Mouse (Mus musculus) regulatory T cell (primary cell): ENCODE results near the gene Ifi205.
"Not testable (repeated sequence)": the region's sequence is repeated elsewhere in the genome, so short reads cannot be mapped to it uniquely, and the experiment has no call there.

Experiments
- in situ Hi-C: fragments of 300-600 bp; cut with MboI, MseI; formaldehyde crosslinking; loops from one replicate; pipeline ENCODE4 v1.15.1; 2025; ENCODE audit warnings: high pct_unique_total_duplicates

The Ifi205 gene

DNA sequence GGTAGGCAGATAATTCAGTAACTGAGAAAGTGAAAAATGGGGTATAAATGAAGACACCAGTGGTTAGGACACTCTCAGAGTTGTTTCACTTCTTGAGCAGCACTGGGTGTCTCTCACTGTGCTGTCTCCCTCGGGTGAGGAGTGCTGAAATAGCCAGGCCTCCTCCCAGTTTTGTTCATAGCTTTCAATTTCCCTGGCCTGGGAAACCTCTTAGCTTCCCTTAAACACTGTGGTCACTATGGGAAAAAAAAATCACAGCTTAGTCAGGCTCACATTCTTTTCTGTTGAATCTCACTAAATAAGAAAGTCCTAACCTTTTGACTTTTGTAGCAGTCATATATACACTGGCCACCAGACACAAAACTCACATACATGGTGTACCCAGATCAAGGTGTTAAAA is at the start of gene Ifi205:
Gene Ifi205 (minus strand): TSS at position 113 of the 400 bp plus-strand sequence.
- in situ Hi-C loops: no loop called here

DNA sequence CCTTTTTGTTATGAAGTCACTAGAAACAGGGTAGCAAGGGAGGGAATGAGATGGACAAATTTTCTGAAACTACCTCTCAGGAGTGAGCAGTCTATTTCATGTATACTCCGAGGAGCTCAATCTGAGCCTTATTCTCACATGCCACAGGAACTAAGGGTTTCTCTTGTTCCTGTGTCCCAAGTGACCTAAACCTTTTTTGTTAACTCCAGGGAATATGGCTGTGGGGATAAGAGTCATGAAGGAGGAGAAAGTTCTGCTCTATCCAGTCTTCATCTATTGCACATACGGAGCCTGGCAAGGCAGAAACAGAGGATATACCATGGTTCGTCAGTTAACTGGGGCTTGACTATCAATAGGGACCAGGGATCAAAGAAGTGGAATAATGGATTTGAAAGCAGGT is 34.7 kb upstream of the Ifi205 start, which contains the start of gene Olfr430:
Gene Olfr430 (plus strand): TSS at position 301 of the 400 bp plus-strand sequence.
- in situ Hi-C loops: no loop called here

DNA sequence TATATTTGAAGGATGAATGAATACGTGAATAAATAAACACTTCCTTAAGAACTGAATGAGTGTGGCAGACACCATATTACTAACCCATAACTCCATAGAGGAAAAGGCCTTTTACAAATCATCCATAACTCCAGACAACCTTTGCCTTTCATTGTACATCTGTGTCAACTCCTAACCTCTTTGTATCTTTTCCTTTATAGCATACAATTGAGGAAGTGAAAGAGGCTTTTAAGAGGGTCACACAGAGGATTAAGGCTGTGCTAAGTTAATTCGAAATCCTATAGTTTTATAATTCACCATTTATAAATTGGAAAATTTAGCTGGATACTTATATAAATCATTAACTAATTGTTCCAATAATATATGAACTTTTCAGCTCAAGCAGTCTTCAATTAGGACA is 23.6 kb upstream of the Ifi205 start:
- in situ Hi-C loops: no loop called here

DNA sequence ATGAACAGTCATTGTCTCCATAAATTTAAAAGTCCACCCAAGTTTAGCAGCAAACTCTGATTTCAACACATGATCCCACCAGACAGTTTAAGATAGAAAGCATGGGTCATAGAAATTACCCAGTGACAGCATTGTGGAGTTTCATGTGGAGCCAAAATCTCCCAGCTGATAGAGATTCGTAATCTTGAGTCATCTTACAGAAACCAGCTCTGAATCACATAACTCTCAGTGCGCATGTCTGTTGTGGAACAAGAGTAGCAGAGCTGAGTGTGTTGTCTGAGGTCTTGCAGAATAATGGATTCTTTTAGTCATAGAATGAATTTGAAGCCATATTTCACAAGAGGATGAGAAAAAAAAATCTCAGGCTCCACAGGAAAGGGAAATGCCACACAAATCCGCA is 21.4 kb upstream of the Ifi205 start:
- in situ Hi-C loops: no loop called here

DNA sequence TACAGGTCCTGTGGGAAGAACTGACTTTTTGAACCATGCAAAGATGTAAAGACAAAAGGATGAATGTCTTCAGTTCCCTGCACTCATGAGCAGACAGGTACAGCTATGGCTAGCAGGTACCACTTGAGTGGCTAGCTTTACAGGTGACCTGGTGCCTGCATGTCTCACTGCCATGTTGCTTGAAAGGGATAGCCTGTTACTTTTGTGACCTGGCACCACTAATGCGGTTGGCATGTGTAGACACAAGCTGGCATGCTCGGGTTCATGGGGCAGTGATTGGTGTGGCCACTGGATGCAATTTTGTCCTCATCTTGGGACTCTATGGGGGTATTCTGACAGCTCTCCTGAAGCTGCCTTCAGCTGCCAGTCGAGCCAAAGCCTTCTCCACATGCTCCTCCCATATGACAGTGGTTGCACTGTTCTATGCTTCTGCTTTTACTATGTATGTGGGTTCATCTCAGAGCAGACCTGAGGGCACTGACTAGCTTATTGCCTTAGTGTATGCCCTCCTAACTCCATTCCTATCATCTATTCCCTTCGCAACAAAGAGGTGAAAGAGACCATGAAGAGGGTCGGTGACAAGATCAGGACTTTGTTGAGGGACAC is 20.4 kb upstream of the Ifi205 start:
- in situ Hi-C loops: no loop called here

DNA sequence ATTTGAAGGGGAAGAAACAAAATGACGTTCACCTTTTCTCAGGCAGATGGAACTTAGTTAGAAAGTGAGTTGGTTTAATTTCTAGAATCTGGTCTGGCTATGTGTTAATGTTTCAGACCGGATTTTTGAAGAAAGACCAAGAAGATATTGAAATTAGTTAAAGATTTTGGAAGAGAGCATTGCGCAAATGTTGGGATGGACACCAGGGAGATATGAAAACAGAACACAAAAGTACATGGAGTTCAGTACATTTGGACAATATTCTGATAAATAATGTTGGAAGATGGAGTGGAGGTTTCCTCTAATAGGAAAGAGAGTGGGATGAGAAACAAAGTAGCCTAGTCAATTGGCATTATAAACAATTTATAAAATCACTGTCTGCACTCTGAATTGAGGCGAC is 19.9 kb upstream of the Ifi205 start:
- in situ Hi-C loops: no loop called here

DNA sequence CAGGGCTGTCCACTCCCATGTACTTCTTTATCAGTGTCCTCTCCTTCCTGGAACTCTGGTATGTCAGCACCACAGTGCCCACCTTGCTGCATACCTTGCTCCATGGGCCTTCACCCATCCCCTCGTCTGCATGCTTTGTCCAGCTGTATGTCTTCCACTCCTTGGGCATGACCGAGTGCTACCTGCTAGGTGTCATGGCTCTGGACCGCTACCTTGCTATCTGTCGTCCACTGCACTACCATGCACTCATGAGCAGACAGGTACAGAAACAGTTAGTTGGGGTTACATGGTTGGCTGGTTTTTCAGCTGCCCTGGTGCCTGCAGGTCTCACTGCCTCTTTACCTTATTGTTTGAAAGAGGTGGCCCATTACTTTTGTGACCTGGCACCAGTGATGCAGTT is 18.9 kb upstream of the Ifi205 start:
- in situ Hi-C loops: no loop called here

DNA sequence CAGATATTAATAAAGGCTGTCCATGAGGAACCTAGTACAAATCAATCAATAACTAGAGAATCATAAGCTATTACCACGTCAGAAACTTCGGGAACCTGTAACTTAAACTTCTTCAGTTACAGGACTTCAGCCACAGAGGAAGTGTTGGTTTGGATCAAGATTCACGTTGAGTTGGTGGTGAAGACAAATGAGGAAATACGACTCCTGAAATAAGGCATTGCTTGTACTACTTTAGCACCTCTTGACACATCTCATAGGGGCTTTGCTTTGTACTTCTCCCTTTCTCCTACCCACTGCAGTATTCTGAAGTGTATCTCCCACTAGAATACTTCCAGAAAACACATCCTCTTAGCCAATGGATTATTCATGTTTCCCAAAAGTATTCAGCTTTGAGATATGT is 17.7 kb upstream of the Ifi205 start:
- in situ Hi-C loops: not testable (repeated sequence)

DNA sequence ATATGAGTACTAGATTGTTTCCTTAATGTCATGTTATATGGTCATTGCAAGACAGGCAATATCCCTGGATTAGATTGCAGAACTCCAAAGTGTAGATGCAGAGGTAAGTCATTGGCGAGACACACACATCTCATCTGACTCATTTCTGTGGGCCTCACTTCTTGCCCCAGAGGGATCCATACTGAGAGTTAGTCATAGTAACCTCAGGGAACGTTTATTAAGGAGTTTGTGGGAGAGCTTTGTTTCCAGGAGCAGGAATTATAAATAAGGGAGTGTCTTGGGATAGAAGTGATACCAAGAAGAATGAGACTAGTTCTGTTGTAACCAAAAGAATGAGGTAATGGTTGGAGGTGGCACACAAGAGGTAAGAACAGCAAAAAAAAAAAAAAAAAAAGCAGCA is 17.3 kb upstream of the Ifi205 start, which contains the start of gene Olfr432:
Gene Olfr432 (plus strand): TSS at position 313 of the 400 bp plus-strand sequence.
- in situ Hi-C loops: no loop called here

DNA sequence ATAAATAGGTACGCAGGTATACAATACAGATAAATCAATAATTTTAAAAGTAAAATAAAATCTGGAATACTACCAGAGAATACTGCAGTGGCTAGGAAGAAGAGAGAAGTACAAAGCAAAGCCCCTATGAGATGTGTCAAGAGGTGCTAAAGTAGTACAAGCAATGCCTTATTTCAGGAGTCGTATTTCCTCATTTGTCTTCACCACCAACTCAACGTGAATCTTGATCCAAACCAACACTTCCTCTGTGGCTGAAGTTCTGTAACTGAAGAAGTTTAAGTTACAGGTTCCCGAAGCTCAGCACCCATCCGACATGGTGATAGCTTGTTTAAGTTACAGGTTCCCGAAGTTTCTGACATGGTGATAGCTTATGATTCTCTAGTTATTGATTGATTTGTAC is 16.6 kb upstream of the Ifi205 start:
- in situ Hi-C loops: not testable (repeated sequence)

DNA sequence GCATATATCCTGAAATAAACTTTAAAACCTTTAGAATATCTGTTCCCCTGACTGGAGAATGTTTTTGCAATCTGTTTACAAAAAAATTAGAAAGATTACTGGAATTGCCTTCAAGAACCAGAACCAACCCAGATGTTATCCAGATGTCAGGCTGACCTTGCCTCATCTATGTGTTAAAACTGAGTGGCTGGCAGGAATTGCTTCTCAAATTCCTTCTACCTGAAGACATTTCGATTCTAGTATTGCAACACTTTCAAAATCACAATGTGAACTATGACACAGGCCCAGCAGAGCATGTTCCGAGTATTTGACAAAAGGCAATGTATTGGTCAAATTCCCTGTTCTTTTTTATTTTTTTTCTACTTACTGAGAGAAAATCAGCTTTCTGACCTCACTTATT is 12.8 kb upstream of the Ifi205 start:
- in situ Hi-C loops: no loop called here

DNA sequence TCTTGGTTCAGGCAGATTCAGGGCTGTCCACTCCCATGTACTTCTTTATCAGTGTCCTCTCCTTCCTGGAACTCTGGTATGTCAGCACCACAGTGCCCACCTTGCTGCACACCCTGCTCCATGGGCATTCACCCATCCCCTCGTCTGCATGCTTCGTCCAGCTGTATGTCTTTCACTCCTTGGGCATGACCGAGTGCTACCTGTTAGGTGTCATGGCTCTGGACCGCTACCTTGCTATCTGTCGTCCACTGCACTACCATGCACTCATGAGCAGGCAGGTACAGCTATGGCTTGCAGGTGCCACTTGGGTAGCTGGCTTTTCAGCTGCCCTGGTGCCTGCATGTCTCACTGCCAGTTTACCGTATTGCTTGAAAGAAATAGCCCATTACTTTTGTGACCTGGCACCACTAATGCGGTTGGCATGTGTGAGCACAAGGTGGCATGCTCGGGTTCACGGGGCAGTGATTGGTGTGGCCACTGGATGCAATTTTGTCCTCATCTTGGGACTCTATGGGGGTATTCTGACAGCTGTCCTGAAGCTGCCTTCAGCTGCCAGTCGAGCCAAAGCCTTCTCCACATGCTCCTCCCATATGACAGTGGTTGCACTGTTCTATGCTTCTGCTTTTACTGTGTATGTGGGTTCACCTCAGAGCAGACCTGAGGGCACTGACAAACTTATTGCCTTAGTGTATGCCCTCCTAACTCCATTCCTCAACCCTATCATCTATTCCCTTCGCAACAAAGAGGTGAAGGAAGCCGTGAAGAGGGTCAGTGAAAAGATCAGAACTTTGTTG is 10.7 kb upstream of the Ifi205 start:
- in situ Hi-C loops: not testable (repeated sequence)

DNA sequence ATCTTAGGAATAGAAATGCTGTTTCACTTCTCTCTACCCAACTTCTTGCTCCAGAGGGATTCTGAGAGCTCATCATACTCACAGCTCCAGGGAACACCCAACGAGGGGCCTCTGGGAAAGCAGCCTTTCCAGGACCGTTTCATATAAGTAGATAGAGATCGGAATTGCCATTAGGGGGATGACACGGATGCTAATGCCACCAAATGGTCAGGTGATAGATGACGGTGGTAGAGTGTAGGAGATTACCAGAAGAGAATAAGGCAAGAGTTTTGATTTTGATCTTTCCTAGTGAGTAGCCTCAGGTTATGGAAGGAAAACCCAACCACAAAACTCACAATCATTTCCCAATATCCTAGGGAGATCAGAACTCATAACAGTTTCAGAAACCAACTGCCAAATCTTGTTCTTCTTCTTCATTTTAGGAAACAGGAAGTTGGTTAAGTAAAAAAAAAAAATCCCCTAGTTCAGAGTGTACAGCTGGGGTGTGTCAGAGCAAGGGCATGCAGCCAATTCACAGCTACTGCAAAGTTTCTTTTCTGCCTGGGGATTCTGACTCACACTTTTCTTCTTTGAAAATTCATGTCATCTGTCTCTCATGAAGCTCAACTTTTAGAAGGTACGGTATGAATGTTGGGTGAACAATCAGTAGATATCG is 9.0 kb upstream of the Ifi205 start, which contains the start of gene Olfr433:
Gene Olfr433 (plus strand): TSS at position 183 of the 655 bp plus-strand sequence.
- in situ Hi-C loops: no loop called here

DNA sequence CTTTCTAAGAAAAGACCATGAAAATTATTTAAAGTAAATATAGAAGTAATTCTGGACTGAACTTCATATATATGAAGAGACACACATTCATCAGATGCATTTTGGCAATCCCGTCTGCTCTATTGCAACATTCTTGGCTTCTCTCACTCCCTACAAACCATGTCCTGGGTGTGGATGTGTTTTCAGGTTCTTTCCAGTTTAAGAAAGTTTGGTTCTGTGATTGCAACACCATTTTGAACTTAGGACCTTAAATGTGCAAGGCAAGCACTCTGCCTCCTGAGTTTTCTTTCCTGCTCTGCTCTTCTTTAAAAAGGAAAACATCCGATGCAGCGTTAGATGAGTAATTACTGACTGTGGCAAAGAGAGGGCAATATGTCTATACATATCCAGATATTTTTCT is 6.9 kb upstream of the Ifi205 start:
- in situ Hi-C loops: no loop called here

DNA sequence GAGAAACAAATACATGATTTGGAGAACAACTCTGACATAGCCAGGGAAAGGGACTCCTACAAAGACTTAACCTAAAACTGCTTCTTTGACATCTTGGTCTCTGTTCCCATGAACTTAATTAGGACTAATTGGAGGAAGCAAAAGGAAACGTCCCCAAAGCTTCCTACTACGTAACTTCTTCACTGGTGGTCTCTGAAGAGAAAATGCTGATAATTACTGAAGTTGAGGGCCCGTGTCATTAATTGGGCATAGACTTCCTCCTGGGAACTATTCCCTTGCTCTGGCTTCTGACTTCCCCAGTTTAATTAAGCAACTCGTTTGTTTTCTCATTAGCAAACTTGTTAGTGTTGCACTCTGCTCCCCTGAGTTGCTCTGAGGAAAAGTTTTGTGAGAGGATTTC is 4.2 kb upstream of the Ifi205 start:
- in situ Hi-C loops: no loop called here

DNA sequence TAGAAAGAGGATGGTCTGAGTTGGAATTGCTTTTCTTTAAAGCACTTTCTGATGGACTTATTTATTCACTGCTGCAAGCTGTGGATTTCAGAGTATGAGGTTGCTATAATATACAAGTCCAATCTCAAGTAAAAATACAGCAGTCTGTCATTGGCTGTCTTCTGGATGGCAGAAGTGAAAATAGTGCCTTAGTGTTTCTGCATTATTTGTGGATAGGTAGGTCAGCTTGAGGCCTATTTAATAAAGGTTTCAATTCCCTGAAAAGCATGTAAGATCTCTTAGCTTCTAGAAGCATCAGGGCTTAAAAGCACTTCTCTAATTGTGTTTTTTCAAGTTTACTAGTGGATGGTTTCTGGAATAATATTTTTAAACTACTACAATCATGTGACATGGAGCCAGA is 24.6 kb downstream of the Ifi205 start:
- in situ Hi-C loops: loop anchor here (5.0 kb wide), 1 partner anchor 115 kb away; no protein-coding TSS in a partner anchor

DNA sequence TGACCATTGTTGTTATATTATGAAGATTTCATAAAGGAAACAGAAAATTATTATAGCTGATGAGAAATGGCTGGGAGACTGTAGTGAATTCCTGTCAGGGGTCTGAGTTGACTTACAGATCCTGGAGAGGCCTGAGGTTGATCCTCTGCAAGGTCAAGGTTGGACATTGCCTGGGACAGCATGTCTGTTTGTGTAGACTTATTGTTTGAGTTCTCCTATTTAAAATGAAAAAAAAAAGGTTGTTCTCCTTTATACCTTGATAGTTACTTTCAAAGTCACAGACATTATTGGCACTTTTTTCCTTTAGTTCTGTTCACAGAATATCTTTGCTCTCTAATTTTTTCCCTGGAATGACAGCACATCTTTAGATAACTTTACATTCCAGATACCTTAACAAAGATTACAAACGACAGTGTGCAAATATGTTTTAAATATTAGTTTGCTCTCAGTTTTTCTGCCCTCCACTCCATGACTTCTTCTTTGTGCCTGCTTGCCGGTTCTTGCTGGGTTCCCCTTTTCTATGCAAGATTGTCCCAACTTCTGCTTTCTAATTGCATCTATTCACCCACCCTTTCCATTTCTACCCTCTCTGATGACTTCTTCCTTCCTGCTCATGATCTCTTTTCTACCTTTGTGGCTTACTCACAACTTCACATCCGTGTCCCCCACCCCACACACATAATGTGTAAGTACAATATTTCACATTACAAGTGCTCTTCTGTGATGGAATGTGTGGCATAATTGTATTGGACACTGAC is 27.1 kb downstream of the Ifi205 start:
- in situ Hi-C loops: loop anchor here (5.0 kb wide), 1 partner anchor 112 kb away; no protein-coding TSS in a partner anchor

DNA sequence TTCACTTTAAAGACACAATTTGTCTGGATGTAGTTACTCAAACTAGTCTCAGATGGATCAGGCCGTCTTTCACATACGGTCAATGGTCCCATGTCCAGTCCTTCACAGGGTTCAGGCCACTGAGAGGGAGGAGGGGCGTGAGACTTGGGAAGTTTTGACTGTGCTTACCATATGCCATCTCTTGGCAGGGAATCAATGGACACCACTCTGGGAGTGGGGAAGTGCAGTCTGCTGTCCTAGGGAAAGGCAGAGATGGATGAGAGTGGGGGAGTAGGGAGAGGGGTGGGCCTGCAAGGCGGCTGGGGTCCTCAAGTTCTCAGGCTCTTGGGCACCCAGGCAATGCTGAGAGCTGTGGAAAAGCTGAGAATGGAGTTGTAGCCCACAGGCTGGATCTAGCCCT is 36.6 kb downstream of the Ifi205 start:
- in situ Hi-C loops: loop anchor here (25.0 kb wide), 1 partner anchor 442 kb away; the partner anchor contains the start of gene Olfr220

DNA sequence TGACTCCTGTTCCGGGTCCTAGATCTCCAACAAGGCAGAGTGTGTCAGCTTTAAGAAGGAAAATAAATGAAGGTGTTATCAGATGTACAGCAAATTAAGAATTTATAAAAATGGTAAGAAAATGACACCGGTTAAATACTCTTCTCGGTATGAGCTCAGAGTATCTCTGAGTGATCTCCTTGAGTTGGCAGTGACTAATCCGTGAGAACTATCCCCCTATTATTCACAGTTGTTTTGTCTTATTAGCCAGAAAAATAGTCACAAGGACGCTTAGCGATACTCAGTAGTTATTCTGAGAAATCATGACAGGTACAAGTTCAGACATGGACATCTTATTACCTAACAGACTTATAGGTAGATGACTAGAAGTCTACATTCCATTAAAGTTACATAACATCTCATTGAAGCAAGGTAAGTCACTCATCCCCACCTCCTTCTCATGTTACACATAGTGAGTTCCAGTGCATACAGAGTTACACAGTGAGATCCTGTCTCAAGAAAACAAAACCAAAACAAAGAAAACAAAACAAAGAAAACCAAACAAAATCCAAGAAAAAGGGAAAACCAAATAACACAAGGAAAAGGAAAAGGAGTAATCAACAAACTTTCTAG is 48.8 kb downstream of the Ifi205 start, which contains the start of gene Ifi202b:
Gene Ifi202b (minus strand): TSS at position 51 of the 612 bp plus-strand sequence.
- in situ Hi-C loops: loop anchor here (25.0 kb wide), 1 partner anchor 455 kb away; the partner anchor contains the start of gene Olfr220

DNA sequence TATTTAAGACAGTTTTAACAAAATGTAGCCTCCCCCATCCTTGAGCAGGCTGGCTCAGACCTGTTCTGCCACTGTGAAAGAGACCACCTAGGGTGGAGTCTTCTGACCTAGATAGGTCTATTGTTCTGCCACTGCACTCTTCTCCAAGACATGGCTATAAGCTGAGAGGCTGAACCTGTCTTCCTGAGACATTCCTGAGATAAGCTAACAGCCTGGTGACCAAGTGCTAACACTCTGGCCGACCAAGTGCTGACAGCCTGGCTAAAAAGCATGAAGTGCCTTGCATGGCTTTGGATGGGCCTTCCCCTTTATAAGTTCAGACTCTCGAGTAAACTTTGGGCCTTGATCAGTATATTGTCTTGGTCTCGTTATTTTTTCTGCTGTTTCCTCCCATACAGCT is 50.6 kb downstream of the Ifi205 start:
- in situ Hi-C loops: loop anchor here (25.0 kb wide), 1 partner anchor 456 kb away; the partner anchor contains the start of gene Olfr220

DNA sequence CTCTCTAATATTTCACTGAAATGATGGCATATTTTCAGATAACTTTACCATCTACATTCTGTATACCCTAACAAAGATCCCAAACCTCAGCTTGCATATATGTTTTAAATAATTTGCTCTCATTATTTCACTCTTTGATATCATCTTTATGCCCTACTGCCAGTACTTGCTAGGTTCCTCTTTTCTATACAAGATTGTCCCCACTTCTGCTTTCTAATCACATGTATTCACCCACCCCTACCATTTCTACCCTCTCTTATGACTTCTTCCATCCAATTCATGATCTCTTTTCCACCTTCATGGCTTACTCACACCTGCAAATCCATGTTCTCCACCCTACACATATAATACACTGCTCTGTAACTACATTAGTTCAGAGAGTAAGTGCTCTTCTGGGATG is 54.0 kb downstream of the Ifi205 start:
- in situ Hi-C loops: loop anchor here (25.0 kb wide), 1 partner anchor 460 kb away; the partner anchor contains the start of gene Olfr220
